Mouse (Mus musculus) liver, postnatal 0 days (tissue): ENCODE measurements around the gene Nfix. TPM values are rescaled to one million over a fixed set of nuclear protein-coding genes. Genes with fewer than 3 reads are reported as not detected.

Source experiments
- ATAC-seq: fragments of 200-750 bp; cut with Nextera tagmentation; 2 replicates; pipeline ENCODE4 v1.8.0; 2017; ENCODE audit warnings: mild to moderate bottlenecking, moderate library complexity
- DNase-seq: peaks from one replicate; pipeline ENCODE4 v3.0.0-alpha.2; 2016
- H3K27ac ChIP-seq: fragments of 300-500 bp; sonication (generic); 2 replicates; pipeline ENCODE4 v1.5.1; 2014; ENCODE audit warnings: antibody characterized with exemption, moderate library complexity, mild to moderate bottlenecking, low read depth
- H3K27me3 ChIP-seq: fragments of 300-500 bp; sonication (generic); 2 replicates; pipeline ENCODE4 v1.6.1; 2014; ENCODE audit warnings: low read length, control low read depth, mixed read lengths; ENCODE audit not compliant: insufficient read depth
- H3K36me3 ChIP-seq: fragments of 300-500 bp; sonication (generic); replicated peaks from 2 replicates; pipeline ENCODE4 v1.6.1; 2014; ENCODE audit warnings: mild to moderate bottlenecking, control low read depth, low read length, moderate library complexity, mixed read lengths; ENCODE audit not compliant: insufficient read depth
- H3K4me1 ChIP-seq: fragments of 300-500 bp; sonication (generic); 2 replicates; pipeline ENCODE4 v1.6.1; 2014; ENCODE audit warnings: antibody characterized with exemption, mild to moderate bottlenecking, control low read depth; ENCODE audit not compliant: insufficient read depth
- H3K4me2 ChIP-seq: fragments of 300-500 bp; sonication (generic); 2 replicates; pipeline ENCODE4 v1.6.1; 2014; ENCODE audit warnings: low read depth, mild to moderate bottlenecking, low read length, moderate library complexity, mixed read lengths
- H3K4me3 ChIP-seq: fragments of 300-500 bp; sonication (generic); 2 replicates; pipeline ENCODE4 v1.5.1; 2014; ENCODE audit warnings: low read depth, low read length
- H3K9ac ChIP-seq: fragments of 300-500 bp; sonication (generic); replicated peaks from 2 replicates; pipeline ENCODE4 v1.6.1; 2014; ENCODE audit warnings: mild to moderate bottlenecking, moderate library complexity
- H3K9me3 ChIP-seq: fragments of 300-500 bp; sonication (generic); 2 replicates; pipeline ENCODE4 v1.6.1; 2016; ENCODE audit warnings: mild to moderate bottlenecking, control low read depth, low read length, mixed read lengths
- CTCF ChIP-seq: sonication (generic); IDR thresholded peaks from 2 replicates; pipeline ENCODE4 v1.5.1; 2016; ENCODE audit warnings: antibody characterized with exemption, low read depth
- EP300 ChIP-seq: IDR thresholded peaks from 2 replicates; pipeline ENCODE4 v1.6.1; 2016; ENCODE audit warnings: antibody characterized with exemption, low read depth, mild to moderate bottlenecking
- WGBS: fragments of 180-500 bp; shearing (Covaris S2); extraction: QIAGEN DNeasy Blood & Tissue Kit; methylation state at CpG from one replicate; pipeline ENCODE4 v1.1.7; 2014; ENCODE audit not compliant: insufficient replicate concordance; 5-methylcytosine and 5-hydroxymethylcytosine counted together
- polyA plus RNA-seq: library from polyadenylated mRNA; unstranded; fragments of >200 nt; fragmentation: Nextera tagmentation; extraction: Ambion mirVana; gene quantifications from 2 replicates; pipeline ENCODE4 v1.2.1, GENCODE M21; 2015

Gene Nfix
- polyA plus RNA-seq, 1 experiment from 2014 or later = 4.7 TPM

GRCm38 (mm10) chr8:84708071-84708541 is 92.0 kb downstream of the Nfix start:
- Histone ChIP-seq H3K4me3 (peak overlapping the region; percentile 66), H3K9ac (peak overlapping the region; percentile 77), H3K27me3 (no peaks in the 10 kb centered on the region), H3K9me3 (no peaks in the 10 kb centered on the region), H3K36me3 (peaks cover 13% of the 10 kb centered on the region), H3K27ac (peak overlapping the region; percentile 95), H3K4me2 (peak overlapping the region; percentile 84), H3K4me1 (peaks cover 70% of the 10 kb centered on the region)
- DNase-seq (no peak), ATAC-seq (no peak)
- 20% methylated on average over 15 of the region's 15 CpGs for WGBS
- TF ChIP-seq EP300 = no peak

GRCm38 (mm10) chr8:84707267-84707883 is 92.8 kb downstream of the Nfix start:
- WGBS = 4% methylated on average over 20 of the region's 22 CpGs
- Histone ChIP-seq H3K4me3 (peak overlapping the region; percentile 66), H3K27me3 (no peaks in the 10 kb centered on the region), H3K27ac (peak overlapping the region; percentile 95), H3K36me3 (peaks cover 17% of the 10 kb centered on the region), H3K4me1 (peaks cover 64% of the 10 kb centered on the region), H3K9me3 (no peaks in the 10 kb centered on the region), H3K9ac (peak overlapping the region; percentile 77), H3K4me2 (peak overlapping the region; percentile 84)
- ATAC-seq (peak; percentile 72), DNase-seq (peak; percentile 89)
- TF ChIP-seq CTCF (no peak), EP300 (peak; percentile 61; the same call in 1 of the 2 replicates)

- Histone ChIP-seq H3K4me3 (peak overlapping the region; percentile 66), H3K4me1 (peaks cover 58% of the 10 kb centered on the region), H3K27ac (peak overlapping the region; percentile 95), H3K36me3 (peaks cover 17% of the 10 kb centered on the region), H3K27me3 (no peaks in the 10 kb centered on the region), H3K9me3 (no peaks in the 10 kb centered on the region), H3K9ac (peak overlapping the region; percentile 77), H3K4me2 (peak overlapping the region; percentile 84)
- TF ChIP-seq EP300 (no peak), CTCF (no peak)
- ATAC-seq (peak; percentile 52), DNase-seq (peak; percentile 78)
- WGBS = 7% methylated on average over 42 of the region's 45 CpGs
These were observed 93.4 kb downstream of the Nfix start for GRCm38 (mm10) chr8:84706610-84707266.

GRCm38 (mm10) chr8:84705960-84706359 is 94.2 kb downstream of the Nfix start:
- 2% methylated on average over 12 of the region's 12 CpGs for WGBS
- Histone ChIP-seq H3K4me2 (peak overlapping the region; percentile 84), H3K4me3 (peak overlapping the region; percentile 66), H3K27ac (peak overlapping the region; percentile 95), H3K36me3 (peaks cover 17% of the 10 kb centered on the region), H3K4me1 (peaks cover 53% of the 10 kb centered on the region), H3K9me3 (no peaks in the 10 kb centered on the region), H3K27me3 (no peaks in the 10 kb centered on the region), H3K9ac (peak overlapping the region; percentile 77)
- ATAC-seq = no peak
- TF ChIP-seq CTCF = no peak
- no peak for TF ChIP-seq EP300
- no peak for DNase-seq

DNA sequence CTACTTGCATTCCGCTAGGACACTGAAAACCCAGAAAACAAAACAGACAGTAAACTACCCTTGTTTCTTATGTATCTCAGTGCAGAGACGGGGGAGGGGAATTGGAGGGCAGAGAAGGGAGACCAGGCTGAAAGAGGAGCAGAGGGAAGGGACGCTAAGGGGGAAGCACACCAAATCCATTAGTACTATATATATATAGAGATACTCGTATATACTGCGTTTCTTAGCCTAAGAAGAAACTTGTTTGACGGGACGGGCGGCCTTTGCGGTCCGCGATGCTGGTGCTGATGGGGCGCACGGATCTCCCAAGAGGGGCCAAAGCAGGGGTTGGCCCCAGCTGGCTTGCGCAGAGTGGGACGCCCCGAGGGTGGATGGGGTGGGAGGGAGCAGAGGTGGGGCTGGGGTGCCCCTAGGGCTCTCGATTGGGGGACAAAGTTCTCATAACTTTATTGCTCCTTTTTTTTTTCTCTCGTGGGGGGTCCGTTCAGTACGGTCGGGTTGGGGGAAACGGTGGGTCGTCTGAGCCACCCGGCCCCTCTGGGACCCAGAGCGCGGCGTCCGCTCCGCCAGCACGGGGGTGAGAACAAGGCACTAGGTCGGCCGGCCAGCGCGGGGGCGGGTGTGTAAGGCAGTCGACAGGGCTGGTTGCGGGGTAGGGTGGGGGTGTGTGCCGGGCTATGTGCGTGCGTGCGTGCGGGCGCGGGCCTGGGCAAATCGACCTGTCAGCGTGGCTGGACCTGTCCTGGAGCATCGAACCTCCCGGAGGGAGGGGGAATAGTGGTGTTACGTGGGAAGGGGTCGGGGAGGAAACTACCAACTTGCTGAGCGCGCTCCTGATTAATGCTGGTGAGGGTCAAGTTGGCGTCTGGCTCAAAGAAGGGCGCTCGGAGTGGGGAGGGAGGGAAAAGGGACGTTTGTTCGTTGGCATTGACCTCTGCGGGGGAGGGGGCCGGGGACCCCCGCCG is 95.0 kb downstream of the Nfix start:
- peak; percentile 80 for DNase-seq
- Histone ChIP-seq H3K4me3 (peak overlapping the region; percentile 66), H3K27me3 (no peaks in the 10 kb centered on the region), H3K9me3 (no peaks in the 10 kb centered on the region), H3K4me1 (peaks cover 61% of the 10 kb centered on the region), H3K36me3 (peaks cover 17% of the 10 kb centered on the region), H3K9ac (peak overlapping the region; percentile 77), H3K4me2 (peak overlapping the region; percentile 84), H3K27ac (peak overlapping the region; percentile 95)
- WGBS = 2% methylated on average over 57 of the region's 61 CpGs
- no peak for TF ChIP-seq EP300
- ATAC-seq = no peak

- ATAC-seq (no peak), DNase-seq (peak; percentile 88)
- Histone ChIP-seq H3K4me3 (peak overlapping the region; percentile 66), H3K27me3 (no peaks in the 10 kb centered on the region), H3K9ac (peak overlapping the region; percentile 77), H3K36me3 (peaks cover 19% of the 10 kb centered on the region), H3K9me3 (no peaks in the 10 kb centered on the region), H3K27ac (peak overlapping the region; percentile 95), H3K4me1 (peaks cover 69% of the 10 kb centered on the region), H3K4me2 (peak overlapping the region; percentile 84)
- WGBS = 1% methylated on average over 16 of the region's 16 CpGs
- TF ChIP-seq CTCF (peak; percentile 95), EP300 (no peak)
These were observed 95.8 kb downstream of the Nfix start for GRCm38 (mm10) chr8:84704356-84704755.
